Mouse (Mus musculus): ENCODE results near the gene Flnb.

Gene Flnb

DNA sequence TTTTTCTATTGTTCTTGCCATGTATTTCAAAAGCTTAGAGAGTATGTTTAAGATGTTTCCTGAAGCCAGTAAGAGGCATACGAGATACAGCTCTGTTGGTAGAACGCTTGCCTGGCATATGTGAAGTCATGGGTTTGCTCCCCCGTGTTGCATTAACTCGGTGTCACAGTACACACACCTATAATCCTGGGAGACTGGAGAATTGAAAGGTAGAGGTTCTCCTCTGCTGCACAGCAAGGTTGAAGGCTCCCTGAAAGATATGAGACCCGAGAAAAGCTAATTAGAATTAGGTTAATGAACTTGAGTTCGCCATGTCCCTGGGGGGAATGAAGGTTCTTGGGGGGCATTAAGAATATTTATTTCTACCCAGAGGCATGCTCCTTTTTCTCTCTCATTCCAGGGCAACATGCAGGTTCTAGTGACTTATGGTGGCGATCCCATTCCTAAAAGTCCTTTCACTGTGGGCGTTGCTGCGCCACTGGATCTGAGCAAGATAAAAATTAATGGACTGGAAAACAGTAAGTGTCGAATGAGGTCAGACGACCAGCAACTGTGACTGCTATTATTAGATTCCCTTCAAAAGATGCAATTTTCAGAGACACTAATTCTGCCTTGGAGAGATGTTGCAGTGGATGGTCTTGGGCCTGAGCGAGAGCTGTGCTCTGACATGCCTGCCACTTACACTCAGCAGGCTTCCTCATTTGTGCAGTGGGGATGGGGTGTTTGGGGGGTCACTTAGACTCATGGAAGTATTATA is 83.9 kb downstream of the Flnb start:
- DNase-seq = no peak

DNA sequence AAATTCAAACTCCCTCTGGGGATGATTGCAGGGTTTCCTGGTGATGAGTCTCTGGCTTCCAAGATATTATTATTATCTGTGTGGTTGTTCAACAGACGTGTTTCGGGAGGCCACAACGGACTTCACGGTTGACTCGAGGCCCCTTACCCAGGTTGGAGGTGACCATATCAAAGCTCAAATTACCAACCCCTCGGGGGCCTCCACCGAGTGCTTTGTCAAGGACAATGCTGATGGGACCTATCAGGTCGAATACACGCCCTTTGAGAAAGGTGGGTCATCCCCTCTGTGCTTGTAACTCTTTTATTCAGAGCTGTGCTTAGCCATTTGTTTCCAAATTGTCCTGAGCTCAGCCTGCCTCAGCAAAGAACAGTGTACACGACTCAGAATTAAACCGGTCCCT is 89.3 kb downstream of the Flnb start:
- no peak for DNase-seq

DNA sequence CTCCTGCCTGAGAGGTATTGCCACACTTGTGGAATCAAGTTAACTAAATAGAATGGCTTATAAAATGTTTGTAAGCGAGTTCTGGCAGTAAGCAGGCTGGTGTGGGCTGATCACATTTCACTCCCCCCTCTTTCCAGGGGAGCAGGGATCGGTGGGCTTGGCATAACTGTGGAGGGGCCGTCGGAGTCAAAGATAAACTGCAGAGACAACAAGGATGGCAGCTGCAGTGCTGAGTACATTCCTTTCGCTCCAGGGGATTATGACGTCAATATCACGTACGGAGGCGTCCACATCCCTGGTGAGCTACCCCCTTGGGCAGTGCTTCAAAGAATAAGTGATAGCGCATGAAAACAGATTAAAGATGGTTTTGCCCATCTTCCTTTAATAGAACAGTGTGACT is 91.7 kb downstream of the Flnb start:
- DNase-seq = no peak

DNA sequence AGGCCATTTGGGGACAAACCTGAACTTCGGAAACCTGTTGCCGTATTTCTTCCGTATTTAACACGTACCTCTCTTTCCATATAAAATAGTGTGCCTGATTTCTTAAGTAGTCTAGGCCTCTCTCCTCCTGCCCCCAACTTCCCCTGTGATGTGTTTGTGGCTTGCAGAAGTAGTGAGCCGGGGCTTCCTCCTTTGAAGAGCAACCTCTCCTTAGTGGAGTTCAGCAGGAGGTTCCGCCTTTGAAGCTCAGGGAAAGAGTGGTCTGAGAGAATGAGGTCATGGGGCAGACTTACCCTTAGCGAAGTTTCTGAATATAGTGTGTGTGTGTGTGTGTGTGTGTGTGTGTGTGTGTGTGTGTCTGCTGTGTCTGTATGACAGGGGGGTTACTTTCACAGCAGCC is 96.1 kb downstream of the Flnb start:
- DNase-seq = peak; percentile 41

DNA sequence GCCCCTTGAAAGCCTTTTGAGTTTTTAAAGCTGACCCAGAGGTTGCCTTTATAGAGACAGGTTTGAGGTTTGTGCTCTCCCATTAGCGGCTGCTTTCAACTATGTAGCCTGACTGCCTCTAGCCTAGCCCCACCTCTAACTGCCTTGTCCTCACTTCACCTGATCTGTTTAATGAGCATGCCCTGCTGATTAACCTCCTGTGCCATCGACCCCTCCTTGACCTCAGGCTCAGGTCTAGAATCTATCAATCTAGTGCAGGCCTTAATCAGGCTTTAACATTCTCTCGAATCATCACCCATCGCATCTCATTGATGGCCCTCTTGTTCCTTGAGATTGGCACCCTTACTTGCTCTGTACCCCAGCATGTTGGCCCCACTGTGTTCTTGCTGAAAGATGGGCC is 96.7 kb downstream of the Flnb start:
- no peak for DNase-seq

DNA sequence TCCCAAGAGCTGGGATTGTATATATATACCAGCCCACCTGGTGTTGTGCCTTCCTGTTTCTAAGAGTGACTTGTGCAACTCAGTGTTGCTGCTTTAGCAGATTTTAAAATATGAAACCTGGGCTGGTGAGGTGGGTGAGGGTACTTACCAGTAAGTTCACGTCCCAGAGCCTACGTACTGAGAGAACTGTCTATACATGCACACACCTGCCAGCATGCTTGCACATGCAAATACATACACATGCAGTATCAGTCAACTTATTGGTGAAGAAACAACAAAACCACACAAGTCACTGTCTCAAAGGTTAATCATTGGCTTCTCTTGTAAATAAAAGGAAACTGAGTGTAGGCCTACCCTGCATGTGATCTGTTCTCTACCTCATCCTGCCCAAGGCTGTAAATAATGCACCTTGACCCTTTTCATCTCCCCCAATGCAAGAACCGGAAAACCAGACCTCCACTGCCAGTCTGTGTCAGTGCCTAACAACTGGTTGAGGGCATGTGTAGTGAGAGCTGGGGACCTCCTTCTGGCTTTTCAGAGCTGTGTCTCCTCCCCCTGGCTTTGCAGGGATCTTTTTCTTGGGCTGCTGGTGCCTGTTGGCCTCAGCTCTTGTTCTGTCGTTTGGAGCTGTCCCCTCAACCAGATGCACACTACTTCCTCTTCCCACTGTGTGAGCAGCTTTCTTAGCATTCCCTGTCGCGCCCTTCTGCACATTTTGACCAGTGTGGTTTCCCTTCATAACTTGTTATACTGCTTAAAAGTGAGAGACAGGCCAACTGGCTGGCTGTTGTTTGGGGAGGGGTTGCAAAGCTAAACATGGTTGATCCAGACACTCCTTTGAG is 100.6 kb downstream of the Flnb start:
- DNase-seq = no peak

DNA sequence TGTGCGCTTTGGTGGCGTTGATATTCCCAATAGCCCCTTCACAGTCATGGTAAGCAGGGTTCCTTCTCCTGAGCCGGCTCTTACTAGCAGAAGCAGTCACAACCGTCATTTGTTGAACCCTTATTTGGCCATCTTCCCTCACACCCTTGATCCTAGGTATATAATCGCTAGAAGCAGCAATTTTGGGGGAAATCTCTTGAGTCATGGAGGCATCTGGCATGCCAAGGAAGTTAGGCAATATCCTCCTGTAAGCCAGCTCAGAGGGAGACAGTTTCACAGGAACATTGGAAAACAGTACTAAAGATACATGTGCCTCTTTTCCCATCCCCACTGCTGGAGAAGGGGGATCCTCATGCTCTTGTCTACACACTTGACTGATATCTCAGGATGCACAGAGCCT is 101.6 kb downstream of the Flnb start:
- DNase-seq = no peak

DNA sequence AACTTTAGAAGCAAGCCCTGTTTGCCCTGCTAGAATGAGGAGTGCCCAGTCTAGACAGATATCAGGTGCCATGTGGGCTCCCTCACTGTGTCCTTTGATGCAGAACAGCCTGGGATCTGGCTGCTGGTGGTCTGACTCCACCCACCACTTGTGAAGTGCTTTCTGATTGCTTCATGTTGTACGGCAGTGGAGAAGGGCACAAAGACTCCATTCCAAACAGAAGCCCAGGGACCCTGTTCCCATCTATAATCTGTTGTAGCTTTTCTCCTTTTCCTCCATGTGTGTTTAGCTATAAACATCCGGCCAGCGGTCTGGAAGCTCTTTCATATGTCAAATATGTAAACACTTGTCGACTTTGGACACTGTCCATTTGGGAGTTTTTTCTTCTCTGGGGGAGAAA is 102.2 kb downstream of the Flnb start:
- DNase-seq = peak; percentile 65

DNA sequence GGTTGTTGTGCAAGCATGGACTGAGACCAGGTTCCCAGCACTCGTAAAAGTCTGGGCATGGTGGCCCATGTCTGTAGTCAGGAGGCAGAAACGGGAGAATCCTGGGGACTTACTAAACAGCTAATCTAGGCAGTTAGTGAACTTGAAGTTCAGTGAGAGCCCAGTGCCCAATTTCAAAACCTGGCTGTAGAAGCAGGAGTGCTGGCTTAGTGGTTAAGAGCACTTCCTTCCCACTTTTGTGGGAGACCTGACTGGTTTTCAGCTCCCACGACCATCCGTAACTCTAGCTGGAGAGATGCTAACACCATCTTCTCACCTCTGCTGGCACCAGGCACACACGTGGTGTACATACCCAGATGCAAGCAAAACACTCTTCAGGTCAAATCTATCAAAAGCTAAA is 103.7 kb downstream of the Flnb start:
- DNase-seq = no peak

DNA sequence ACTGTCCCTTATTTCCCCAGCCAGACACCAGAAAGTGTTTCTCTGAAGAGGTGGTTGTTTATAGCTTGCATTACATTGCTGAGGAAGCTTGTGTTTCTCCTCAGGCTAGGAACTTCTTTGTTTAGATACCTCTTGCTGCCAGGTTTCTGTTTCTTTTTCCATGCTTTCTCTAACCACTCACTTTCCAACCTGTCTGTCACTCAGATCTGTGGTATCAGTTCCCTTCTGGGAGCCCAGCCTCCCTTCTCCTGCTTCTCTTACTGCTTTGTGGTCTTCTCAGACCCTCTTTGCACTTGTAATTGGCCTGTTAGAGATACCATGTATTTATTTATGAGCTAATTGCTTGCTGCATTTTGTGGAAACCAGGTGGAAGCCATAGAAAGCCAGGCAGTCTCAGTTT is 105.9 kb downstream of the Flnb start:
- no peak for DNase-seq

DNA sequence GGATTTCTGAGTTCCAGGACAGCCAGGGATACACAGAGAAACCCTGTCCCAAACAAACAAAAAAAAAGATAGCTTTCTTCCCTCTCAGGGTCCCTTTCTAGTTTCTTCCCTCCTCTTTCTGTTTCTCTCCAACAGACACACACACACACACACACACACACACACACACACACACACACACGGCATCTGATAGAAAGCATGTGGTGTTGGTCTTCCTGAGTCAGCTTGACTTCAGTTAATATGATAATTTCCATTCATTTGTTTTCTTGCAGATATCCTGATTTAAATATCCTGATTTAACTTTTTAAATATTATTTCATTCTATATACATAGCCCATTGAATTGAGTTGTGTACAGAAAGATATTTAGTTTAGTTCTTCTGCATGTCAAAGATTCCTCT is 110.6 kb downstream of the Flnb start:
- no peak for DNase-seq

DNA sequence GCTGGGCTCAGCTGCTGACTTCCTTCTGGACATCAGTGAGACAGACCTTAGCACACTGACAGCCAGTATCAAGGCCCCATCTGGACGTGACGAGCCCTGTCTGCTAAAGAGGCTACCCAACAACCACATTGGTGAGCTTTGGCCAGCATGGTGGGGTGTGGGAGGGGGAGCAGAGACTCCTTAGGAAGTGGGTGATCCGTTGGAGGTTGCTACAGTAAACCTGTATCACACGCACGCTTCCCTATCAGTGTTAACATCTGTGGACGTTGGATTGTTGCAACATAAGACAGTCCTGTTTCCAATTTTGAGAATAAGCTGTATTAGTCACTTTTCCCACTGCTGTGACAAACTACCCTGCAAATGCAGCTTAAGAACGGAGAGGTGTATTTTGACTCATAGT is 111.3 kb downstream of the Flnb start:
- no peak for DNase-seq

DNA sequence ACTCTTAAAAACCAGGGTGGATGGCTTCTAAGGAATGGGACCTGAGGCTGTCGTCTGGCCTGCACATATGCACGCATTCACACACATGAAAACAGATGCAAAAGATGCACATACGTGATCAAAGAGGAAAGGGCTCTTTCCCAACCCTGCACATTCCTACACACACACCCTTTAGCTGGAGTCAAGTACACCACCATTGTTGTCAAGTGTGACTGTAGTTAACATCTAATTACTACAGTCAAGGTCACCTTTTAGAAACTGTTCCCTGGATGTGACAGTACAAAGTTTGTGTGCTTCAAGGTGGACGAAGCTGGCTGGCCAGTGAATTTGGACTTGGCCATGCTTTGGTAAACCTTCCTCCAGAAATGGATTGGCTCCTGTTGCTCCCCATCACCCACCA is 114.4 kb downstream of the Flnb start:
- no peak for DNase-seq

DNA sequence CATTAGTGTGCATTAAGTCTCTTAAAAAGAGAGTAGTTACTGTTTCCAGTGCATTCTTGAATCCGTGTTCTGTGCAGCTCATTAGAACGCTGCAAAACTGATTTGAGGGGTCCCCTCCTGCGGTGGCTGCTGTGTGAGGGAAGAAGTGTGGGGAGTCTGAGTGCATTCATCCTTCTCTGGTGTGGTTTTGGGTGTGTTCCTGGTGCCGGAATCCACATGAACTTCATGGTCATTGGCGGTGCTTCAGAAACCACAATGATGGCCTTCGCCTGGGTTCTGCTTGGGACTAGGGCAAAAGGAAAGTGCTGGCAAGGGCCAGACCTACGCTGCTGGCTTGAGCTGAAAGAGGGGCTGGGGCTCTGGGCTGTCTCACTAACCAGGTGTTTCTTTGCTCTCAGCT is 116.4 kb downstream of the Flnb start:
- DNase-seq = no peak

DNA sequence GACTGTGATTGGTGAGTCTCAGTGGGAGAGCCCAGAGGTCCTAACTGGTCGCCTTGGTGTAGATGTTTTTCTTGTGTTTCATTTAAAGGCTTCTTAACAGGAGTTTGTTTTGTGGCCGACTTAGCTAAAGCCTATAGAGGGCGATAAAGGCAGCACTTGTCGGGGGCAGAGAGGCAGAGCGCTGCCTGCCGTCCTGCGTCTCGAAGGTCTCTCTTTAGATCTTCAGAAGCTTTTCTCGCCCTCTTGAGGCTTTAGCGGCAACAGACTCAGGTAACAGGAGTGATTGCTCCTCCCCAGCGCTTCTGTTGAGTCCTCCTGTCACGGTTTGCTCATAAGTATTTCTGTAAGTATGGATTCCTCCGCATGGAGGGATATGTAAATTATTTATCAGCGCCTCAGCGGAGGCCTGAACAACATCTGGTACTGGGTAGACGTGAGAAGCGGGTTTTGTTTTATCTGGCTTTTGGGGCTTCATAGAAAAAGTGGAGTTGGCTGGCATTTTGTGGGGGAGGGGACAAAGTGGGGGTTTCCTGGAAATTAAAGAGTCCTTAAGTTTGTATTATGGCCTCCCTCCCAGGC is 119.4 kb downstream of the Flnb start:
- peak; percentile 54 for DNase-seq

DNA sequence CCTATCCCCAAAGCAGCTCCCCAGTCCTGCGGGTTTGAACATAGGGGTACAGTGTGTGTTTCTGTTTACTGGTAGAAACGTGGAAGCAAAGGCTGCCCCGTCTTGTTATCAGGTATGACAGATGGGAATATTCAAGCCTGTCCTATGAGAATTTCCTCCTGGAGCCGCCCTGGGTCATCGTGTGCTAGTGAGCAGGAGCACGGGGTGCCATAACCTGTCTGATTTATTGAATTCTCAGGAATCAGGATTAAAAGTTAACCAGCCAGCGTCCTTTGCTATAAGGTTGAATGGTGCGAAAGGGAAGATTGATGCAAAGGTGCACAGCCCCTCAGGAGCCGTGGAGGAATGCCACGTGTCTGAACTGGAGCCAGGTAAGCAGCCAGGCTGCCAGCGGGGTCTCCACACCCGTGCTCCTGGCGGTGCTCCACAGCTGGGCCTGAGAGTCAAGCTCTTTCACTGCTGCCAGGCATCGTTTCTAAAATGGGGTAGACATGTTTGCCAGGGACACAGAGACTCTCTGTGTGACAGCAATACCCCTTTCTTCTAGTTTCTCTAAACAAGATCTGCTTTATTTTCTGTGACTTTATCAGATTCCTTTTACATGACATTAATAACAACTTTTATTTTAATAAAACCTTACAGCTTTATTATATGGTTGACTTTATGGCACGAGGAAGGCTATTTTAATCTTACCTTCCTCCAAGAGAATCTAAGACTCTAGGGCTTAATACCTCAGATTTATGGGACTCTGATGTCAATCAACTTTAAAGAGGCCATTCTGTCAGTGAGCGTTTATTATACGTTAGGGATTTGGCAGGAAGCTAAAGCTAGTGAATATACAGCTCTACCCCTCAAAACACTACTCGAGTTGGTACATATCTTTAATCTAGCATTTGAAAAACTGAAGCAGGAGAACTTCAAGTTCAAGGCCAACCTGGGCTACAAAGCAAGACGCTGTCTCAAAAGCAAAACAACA is 121.3 kb downstream of the Flnb start:
- DNase-seq = no peak

DNA sequence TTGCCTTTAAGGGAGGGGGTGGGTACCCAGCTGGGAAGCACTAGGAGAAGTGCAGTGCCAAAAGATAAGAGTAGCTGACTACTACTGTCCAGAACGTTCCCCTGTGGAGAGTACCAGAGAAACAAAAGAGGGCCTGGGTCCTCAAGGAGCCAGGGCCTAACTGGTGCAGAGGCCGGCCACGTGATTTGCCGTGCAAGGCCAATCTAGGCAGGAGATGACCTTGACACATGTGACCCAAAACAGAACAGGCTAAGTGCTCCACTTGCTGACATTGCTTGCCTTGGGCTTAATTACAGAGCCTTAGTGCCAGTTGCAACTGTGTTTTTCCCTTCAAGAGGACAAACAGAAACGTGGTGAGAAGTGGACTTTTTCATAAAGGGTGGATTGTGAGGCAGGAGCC is 123.7 kb downstream of the Flnb start:
- DNase-seq = no peak

DNA sequence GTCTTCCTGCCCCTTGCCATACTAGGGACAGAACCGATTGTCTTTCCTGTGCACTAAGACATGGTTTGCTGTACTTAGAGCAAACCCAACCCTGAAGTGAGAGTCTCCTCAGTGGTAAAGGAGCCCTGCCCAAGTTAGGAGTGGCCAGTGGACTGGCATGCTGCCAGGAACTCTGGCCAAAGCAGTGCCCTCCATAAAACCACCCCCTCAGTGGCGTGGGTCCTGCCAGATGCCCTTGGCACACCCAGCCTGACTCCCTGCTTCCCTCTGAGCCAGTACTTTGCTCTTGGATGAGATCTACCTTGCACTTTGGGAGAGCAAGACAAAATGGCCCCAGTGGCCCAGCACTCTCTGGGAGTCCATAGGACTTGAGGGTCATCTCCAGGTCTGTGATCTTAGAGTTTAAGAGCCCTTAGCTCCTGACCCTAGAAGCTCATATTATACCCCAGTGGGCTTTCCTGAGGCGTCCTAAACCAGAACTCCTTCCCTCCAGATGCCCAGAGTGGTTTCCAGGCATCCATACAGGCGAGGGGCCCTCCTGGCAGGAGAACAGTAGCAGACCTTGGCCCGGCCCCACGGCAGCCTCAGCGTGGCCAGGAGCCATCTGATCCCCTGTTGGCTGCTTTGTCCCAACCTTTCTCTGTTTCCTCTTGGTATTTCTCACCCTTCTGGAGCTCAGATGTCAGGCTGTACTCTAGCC is 125.5 kb downstream of the Flnb start:
- peak; percentile 71 for DNase-seq

DNA sequence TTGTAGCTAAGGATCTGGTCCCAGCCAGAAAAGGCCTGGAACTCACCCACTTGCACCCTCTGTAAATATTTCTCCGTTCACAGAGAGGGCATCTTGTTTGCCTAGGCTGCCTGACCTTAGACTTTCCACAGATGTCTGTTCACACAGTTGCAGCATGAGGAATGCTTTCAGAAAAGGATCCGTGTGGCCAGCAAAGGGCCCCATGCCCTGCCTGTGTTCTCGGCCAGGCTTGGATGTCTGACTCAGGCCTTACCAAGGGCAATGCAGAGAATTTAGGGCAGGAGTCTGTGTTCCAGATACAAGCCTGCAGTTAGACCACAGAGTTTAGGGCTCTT is 126.0 kb downstream of the Flnb start:
- DNase-seq = peak; percentile 19

DNA sequence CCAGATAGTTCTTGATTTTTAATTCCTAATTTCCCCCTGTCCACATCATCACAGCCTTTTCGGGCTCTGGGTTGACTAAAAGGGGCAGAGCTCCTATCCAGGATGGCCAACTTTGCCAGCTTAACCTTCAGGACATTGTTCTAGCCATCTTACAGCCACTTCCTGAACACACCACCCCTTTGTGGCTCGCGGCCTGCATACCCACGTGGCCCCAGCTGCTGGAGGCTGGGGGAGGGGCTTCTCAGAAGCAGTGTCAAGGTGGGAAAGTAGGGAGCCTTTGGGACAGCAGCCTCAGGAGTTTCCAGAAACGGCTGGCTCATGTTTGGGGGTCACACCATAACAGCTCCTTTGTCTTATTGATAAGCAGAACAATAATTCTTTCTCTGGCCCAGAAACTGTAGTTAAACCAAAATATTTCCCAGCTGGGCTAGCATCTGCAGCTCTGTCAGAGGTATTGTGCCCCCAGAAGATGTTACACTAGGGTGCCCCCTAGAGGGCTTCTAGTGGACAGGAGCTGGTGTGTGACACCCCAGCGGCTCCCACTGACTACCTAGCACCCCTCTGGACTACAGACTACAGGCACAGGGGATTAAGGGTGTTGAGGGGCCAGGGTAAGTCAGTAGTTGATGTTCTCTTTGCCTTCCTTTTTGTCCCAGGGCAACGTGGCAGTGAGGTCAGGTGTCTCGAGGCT is 126.7 kb downstream of the Flnb start:
- peak; percentile 54 for DNase-seq

DNA sequence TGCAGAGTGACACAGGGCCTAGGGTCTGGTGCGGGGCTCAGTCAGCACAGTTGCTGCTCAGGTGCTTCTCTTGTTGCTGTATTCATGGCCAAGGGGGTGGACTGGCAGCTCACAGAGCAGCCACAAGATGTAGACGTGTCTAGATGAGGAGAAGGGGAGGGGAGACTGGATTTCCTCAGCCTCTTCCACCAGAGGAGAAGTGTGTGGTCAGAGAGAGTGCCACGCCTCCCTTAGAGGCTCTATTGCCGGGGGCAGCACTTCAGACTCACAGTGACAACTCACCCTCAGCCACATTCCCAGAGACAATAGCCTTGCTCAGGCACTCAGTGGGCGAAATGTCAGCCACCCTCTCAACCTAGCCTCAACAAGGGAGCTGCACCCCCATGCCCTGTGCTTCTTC is 127.5 kb downstream of the Flnb start:
- no peak for DNase-seq

DNA sequence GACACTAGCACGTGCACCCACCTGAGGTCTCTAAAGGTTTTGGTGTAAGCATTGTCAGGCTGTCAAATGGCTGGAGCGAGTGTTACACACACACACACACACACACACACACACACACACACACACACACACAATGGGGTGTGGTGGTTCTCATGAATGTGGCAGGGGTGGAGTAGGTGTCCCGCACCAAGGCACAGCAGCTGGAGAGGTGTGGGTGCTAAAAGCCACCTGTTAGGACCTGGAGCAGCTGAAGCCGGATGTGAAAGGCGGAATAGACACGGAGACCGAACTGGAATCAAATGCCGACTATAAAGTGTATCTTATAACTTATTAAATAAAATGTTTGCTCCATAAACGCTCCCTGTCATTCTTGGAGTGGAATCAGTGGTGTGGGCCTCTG is 133.5 kb downstream of the Flnb start:
- DNase-seq = no peak
